Mouse (Mus musculus): ENCODE measurements around the gene Sfxn3.

The Sfxn3 gene

DNA sequence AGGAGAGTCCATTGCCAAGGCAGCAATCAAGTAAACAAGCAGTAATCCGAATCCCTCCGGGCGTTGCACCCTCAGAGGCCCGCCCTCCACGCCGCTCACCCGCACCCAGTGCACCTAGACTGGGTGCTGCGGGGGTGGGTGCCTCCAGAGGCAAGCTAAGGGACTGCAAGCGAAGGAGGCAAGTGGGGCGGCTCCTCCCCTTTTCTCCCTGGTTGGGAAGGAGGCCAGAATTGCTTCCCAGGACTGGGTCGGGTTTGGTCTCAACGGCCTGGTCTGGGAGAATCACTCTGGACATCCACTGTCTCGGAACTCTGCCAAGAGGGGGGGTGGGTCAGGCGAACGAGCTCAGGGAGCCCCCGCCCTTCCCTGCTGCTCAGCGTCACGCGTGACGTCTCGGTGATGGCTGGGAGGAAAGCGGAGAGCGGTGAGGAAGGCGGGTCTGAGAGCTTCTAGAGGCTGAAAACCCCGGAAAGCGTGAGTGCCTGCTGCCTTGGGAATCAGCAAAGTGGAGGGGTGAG, at the start of gene Sfxn3:
Gene Sfxn3, plus strand, starts transcription at position 87 of the 518 bp plus-strand sequence.
- DNase-seq (ENCODE audit: low read depth, low spot score) = peak; percentile 95

GRCm38 (mm10) chr19:44997786-44998185, 49.5 kb upstream of the Sfxn3 start:
- DNase-seq (ENCODE audit: low read depth, low spot score) = no peak

GRCm38 (mm10) chr19:44999647-45000046, 47.7 kb upstream of the Sfxn3 start:
- DNase-seq (ENCODE audit: low read depth, low spot score) = no peak

GRCm38 (mm10) chr19:45002301-45002700, 45.0 kb upstream of the Sfxn3 start:
- DNase-seq (ENCODE audit: low read depth, low spot score) = no peak

DNA sequence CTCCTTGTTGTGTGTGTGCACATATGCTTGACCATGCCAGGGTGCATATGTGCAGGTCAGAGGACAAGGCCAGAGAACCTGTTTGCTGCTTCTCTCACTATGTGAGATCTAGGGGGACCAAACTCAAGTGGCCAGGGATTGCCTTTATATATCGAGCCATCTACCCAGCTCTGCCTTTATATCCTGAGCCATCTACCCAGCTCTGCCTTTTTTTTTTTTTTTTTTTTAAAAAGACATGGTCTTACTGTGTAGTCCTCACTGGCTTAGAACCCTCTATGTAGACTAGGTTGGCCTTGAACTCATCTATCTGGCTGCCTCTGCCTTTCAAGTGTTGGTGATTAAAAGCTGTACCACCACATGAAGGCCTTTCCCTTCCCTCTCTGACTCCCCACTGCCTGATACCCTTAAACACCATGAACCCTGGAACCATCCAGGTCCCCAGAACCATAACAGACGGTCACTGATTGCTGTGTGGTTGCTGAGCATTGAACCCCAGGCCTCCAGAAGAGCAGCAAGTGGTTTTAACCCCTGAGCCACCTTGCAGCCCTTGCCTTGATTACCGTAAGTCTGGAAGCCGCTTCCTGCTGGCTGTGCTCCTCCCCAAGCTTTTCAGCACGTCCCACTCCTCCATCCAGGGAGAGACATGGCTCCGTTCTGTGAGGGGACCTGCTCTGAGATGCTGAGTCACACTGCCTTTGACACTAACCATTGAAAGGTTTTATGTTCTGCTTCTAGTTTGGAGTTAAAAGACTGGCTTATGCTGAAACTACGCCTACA, 43.4 kb upstream of the Sfxn3 start:
- DNase-seq (ENCODE audit: low read depth, low spot score) = no peak

DNA sequence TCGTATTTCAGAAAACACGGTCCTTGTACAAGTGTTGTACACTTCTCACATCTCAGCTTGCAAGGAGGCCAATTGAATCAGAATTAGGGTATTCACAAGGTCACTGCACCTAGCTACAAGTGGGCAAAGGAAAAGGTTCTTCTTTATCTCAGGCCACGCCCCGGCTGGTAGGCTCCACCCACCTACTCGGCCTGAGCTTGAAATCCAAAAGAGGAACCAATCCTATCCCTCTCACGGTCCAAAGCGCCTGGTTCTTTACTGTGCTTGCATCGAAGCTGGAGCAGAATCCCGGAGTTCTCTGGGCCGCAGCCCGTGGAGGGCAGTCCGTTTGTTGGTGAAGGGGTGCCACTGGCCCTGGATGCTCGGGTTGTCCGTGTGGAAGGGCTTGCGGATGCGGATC, 41.9 kb upstream of the Sfxn3 start, which contains the start of gene Twnk:
Gene Twnk, plus strand, starts transcription at position 220 of the 400 bp plus-strand sequence.
- peak; percentile 53 for DNase-seq (ENCODE audit: low read depth, low spot score)

- DNase-seq (ENCODE audit: low read depth, low spot score) = peak; percentile 96
Observed at GRCm38 (mm10) chr19:45005957-45006712, 41.2 kb upstream of the Sfxn3 start, which contains the start of gene Mrpl43. Mrpl43 (minus strand) TSS chr19:45006442.

GRCm38 (mm10) chr19:45007021-45007420, 40.3 kb upstream of the Sfxn3 start:
- peak; percentile 50 for DNase-seq (ENCODE audit: low read depth, low spot score)

DNA sequence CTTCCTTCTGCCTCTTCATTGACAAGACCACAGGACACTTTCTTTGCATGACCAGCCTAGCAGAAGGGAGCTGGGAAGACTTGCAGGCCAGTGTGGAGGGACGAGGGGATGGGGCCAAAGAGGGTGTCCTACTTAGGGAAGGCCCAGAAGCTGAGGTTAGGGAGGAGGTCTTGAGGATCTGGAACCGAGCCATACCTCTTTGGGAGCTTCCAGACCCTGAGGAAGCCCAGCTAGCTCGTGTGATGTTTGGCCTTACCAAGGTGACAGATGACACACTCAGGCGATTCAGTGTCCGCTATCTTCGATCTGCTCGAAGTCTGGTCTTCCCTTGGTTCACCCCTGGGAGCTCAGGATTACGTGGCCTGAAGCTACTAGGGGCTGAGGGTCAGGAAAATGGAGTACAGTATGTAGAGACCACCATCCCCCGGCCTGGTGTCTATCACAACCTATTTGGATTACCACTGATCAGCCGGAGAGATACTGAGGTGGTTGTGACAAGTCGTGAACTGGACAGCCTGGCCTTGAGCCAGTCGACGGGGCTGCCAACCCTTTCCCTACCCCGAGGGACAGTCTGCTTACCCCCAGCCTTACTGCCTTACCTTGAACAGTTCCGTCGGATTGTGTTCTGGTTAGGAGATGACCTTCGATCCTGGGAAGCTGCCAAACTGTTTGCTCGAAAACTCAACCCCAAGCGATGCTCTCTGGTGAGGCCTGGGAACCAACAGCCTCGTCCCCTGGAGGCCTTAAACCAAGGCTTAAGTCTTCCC, 39.7 kb upstream of the Sfxn3 start:
- no peak for DNase-seq (ENCODE audit: low read depth, low spot score)

GRCm38 (mm10) chr19:45010646-45011045, 36.7 kb upstream of the Sfxn3 start:
- no peak for DNase-seq (ENCODE audit: low read depth, low spot score)

DNA sequence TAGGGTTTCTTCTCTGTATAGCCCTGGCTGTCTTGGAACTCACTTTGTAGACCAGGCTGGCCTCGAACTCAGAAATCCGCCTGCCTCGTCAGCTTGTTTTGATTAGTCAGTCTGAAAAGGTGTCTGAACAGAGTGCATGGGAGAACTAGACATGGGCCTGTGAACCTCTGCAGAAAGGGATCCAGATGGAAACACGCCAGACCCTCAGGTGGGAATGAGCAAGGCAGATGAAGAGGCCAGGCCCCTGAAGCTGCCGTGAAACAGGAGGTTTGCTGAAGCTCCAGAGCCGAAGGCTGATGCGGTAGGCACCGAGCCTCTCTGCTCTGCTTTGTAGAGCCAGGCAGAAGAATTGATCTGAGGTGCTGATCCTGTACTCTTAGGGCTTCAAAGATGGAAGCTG, 35.1 kb upstream of the Sfxn3 start:
- no peak for DNase-seq (ENCODE audit: low read depth, low spot score)

DNA sequence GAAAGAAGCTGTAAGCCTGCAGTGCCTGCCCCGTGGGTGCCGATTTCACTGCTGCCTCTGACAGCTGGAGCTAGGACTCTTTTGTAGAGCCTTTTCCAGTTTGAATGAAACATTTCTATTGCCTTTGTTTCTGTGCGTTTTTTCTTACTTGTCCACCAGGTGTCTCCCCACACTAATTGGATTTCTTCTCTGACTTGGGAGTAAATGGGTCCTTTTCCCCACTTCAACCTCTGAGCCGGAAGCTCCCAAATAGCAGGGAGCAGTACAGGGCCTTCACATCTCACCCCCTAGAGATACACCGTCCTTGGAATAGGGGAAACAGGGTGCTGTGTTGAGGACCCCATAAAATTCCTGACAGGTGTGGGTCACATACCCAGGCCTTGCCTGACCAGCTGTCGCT, 34.7 kb upstream of the Sfxn3 start:
- no peak for DNase-seq (ENCODE audit: low read depth, low spot score)

- DNase-seq (ENCODE audit: low read depth, low spot score) = no peak
Observed at GRCm38 (mm10) chr19:45013581-45014225, 33.6 kb upstream of the Sfxn3 start.

- peak; percentile 52 for DNase-seq (ENCODE audit: low read depth, low spot score)
Observed at GRCm38 (mm10) chr19:45014335-45014971, 32.9 kb upstream of the Sfxn3 start, which contains the start of gene Lzts2. Lzts2 (plus strand) TSS chr19:45014414.

- no peak for DNase-seq (ENCODE audit: low read depth, low spot score)
Observed at GRCm38 (mm10) chr19:45014981-45015402, 32.3 kb upstream of the Sfxn3 start.

- DNase-seq (ENCODE audit: low read depth, low spot score) = peak; percentile 80
Observed at GRCm38 (mm10) chr19:45015518-45016281, 31.6 kb upstream of the Sfxn3 start.

GRCm38 (mm10) chr19:45016341-45017215, 30.7 kb upstream of the Sfxn3 start:
- DNase-seq (ENCODE audit: low read depth, low spot score) = peak; percentile 24

DNA sequence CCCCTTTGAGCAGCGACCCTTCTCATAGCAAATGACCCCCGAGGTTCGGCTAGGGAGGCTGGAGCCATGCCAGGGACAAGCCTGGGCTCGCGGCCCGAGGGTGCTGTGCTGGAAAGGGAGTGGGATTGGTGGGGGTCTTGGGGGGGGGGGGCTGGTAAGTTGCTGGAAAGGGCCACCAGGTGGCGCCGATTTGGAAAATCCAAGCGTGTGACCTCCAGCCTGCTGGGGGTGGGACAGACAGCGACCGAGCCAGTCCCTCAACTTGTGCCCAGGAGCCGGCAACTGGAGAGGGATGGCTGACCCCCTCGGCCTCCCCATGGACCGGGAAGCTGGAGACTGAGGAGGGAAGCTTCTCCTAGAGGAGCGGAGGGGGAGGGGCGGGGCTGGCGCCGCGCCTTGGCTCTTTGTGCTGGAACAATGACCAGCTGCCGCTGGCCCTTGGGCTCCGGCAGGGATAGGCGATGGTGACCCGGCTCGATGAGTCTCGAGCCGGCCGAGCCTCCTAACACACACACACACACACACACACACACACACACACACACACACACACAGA, 30.0 kb upstream of the Sfxn3 start:
- DNase-seq (ENCODE audit: low read depth, low spot score) = peak; percentile 35
